Mouse (Mus musculus) liver, postnatal 0 days (tissue): ENCODE data around the gene Rbm47.

ENCODE experiments used
- CTCF ChIP-seq: sonication (generic); IDR thresholded peaks from 2 replicates; pipeline ENCODE4 v1.5.1; 2016; ENCODE audit warnings: antibody characterized with exemption, low read depth
- EP300 ChIP-seq: IDR thresholded peaks from 2 replicates; pipeline ENCODE4 v1.6.1; 2016; ENCODE audit warnings: antibody characterized with exemption, low read depth, mild to moderate bottlenecking

- no peak for TF ChIP-seq CTCF
- TF ChIP-seq EP300 = no peak
Observed at GRCm38 (mm10) chr5:66026796-66027195, 146.1 kb downstream of the Rbm47 start.
